Mouse (Mus musculus): Measurements from ENCODE around the gene Trpt1. TPM values are rescaled to one million over a fixed set of nuclear protein-coding genes. Genes with fewer than 3 reads are reported as not detected.

Trpt1 gene
- total RNA-seq, 2 experiments from 2014 or later = 23.0 to 25.5 TPM

GRCm38 (mm10) chr19:6973581-6974190 is 22.2 kb upstream of the Trpt1 start:
- intact Hi-C loops (cut with DNase I) = no loop called here
- DNase-seq = no peak

GRCm38 (mm10) chr19:6974211-6975205 is 21.4 kb upstream of the Trpt1 start, which contains the start of gene Ppp1r14b:
Gene Ppp1r14b, plus strand, starts transcription at chr19:6974968.
- peak; percentile 75 to 84 for DNase-seq
- intact Hi-C loops (cut with DNase I) = loop anchor here (5.0 kb wide), 1 partner anchor 48 kb away; no protein-coding TSS in a partner anchor

GRCm38 (mm10) chr19:6975537-6976521 is 20.1 kb upstream of the Trpt1 start, which contains the start of gene Plcb3:
Gene Plcb3, minus strand, starts transcription at chr19:6976470.
- DNase-seq = peak; percentile 50 to 61
- intact Hi-C loops (cut with DNase I) = loop anchor here (5.0 kb wide), 1 partner anchor 46 kb away; no protein-coding TSS in a partner anchor

GRCm38 (mm10) chr19:6977759-6978638 is 17.9 kb upstream of the Trpt1 start:
- intact Hi-C loops (cut with DNase I) = loop anchor here (5.0 kb wide), 1 partner anchor 44 kb away; no protein-coding TSS in a partner anchor
- no peak for DNase-seq

- intact Hi-C loops (cut with DNase I) = loop anchor here (5.0 kb wide), 1 partner anchor 44 kb away; no protein-coding TSS in a partner anchor
Measured at GRCm38 (mm10) chr19:6978639-6978974, 17.3 kb upstream of the Trpt1 start.

GRCm38 (mm10) chr19:6979001-6979479 is 16.9 kb upstream of the Trpt1 start:
- DNase-seq = no peak
- intact Hi-C loops (cut with DNase I) = loop anchor here (5.0 kb wide), 1 partner anchor 43 kb away; no protein-coding TSS in a partner anchor

More at GRCm38 (mm10) chr19:6978639-6978974, 17.3 kb upstream of the Trpt1 start:
- no peak for DNase-seq

GRCm38 (mm10) chr19:6979486-6980380 is 16.2 kb upstream of the Trpt1 start:
- intact Hi-C loops (cut with DNase I) = loop anchor here (1.0 to 5.0 kb wide), 2 partner anchors 13 to 43 kb away; partner anchors contain the start of gene Dnajc4
- peak; percentile 99 to 100 for DNase-seq

GRCm38 (mm10) chr19:6980381-6981093 is 15.4 kb upstream of the Trpt1 start, which contains the start of gene Fkbp2:
Gene Fkbp2, minus strand, starts transcription at chr19:6980501.
- intact Hi-C loops (cut with DNase I) = loop anchor here (1.0 kb wide), 1 partner anchor 12 kb away; the partner anchor contains the start of gene Dnajc4
- peak; percentile 97 to 100 for DNase-seq

- intact Hi-C loops (cut with DNase I) = no loop called here
- DNase-seq = no peak
Measured at GRCm38 (mm10) chr19:6981465-6981864, 14.5 kb upstream of the Trpt1 start.

GRCm38 (mm10) chr19:6983621-6984020 is 12.3 kb upstream of the Trpt1 start:
- intact Hi-C loops (cut with DNase I) = no loop called here
- DNase-seq = no peak

- intact Hi-C loops (cut with DNase I) = no loop called here
- no peak for DNase-seq
Measured at GRCm38 (mm10) chr19:6985300-6985699, 10.6 kb upstream of the Trpt1 start.

GRCm38 (mm10) chr19:6985951-6986708 is 9.8 kb upstream of the Trpt1 start:
- DNase-seq = no peak
- intact Hi-C loops (cut with DNase I) = no loop called here

GRCm38 (mm10) chr19:6987061-6987903 is 8.6 kb upstream of the Trpt1 start, which contains the start of gene Vegfb:
Gene Vegfb, minus strand, starts transcription at chr19:6987651.
- peak; percentile 72 to 79 for DNase-seq
- intact Hi-C loops (cut with DNase I) = no loop called here

GRCm38 (mm10) chr19:6987904-6988285 is 8.0 kb upstream of the Trpt1 start:
- no peak for DNase-seq
- intact Hi-C loops (cut with DNase I) = no loop called here

- DNase-seq = no peak
- intact Hi-C loops (cut with DNase I) = no loop called here
Measured at GRCm38 (mm10) chr19:6989251-6989650, 6.7 kb upstream of the Trpt1 start.

Data from heart, postnatal 36 days (tissue).